Mouse (Mus musculus): ENCODE results near the gene Ltbp2.
A peak's percentile ranks its signal among the peaks of the same experiment; 100 is the strongest.

Gene Ltbp2

DNA sequence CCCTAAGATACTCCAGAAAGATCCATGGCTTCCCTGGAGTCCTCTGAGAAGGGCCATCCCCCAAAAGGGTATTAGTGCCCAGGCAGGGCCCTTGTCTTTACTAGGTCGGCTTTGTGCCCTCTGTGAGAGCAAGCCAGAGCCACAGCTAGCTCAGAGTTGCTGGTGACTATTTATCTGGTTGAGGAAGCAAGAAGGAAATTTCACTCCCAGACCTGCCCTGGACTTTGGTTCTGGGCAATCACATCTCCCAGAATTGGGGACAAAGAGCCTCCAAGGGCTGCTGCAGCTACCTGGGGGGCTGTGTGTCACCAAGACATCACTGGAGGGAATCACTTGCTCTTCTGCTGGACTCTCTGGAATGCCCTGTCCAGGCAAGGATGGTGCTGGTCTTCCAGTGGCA, 70.3 kb downstream of the Ltbp2 start:
- no peak for DNase-seq (ENCODE audit: inconsistent ontology term)

GRCm38 (mm10) chr12:84805228-84805842, 71.0 kb downstream of the Ltbp2 start:
- DNase-seq (ENCODE audit: inconsistent ontology term) = peak; percentile 35

DNA sequence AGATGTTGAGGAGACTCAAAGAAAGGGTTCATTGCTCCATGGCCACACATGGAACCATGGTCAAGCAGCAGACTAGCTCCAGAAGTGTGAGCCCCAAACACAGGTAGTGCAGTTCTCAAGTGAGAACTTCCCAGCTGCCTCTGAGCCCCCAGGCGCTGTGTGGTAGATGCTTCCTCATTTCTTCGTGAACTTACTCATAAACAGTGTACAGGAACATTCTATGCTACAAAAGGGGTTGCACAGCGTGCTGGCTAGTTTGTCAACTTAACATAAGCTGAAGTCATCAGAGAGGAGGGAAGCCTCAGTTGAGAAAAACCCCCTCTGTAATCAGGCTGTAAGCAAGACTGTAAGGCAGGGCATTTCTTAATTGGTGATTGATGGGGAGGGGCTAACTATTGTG, 73.7 kb downstream of the Ltbp2 start:
- DNase-seq (ENCODE audit: inconsistent ontology term) = no peak

- DNase-seq (ENCODE audit: inconsistent ontology term) = peak; percentile 19
Observed at GRCm38 (mm10) chr12:84801532-84802110, 74.7 kb downstream of the Ltbp2 start.

DNA sequence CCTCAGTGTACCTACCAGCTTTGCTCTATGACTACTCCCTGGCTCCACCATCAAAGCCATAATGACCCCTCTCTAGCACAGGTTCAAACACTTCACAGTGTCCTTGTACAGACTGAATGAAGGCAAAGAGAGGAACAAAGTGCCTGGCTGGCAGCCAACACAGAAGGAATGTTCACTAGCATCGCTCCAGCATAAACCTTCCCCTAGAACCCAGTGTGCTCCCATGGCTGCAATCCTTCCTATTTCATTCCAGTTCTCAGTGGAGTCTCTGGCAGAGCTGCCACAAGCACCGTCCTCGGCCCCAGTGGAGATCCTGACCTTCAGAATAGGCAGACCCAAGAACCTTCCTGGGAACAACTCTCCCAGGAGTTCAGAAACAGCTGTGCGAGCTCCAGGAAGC, 75.9 kb downstream of the Ltbp2 start:
- DNase-seq (ENCODE audit: inconsistent ontology term) = no peak

GRCm38 (mm10) chr12:84799086-84799485, 77.2 kb downstream of the Ltbp2 start:
- no peak for DNase-seq (ENCODE audit: inconsistent ontology term)

- DNase-seq (ENCODE audit: inconsistent ontology term) = no peak
Observed at GRCm38 (mm10) chr12:84794647-84795046, 81.7 kb downstream of the Ltbp2 start.

- no peak for DNase-seq (ENCODE audit: inconsistent ontology term)
Observed at GRCm38 (mm10) chr12:84792629-84793028, 83.7 kb downstream of the Ltbp2 start.

DNA sequence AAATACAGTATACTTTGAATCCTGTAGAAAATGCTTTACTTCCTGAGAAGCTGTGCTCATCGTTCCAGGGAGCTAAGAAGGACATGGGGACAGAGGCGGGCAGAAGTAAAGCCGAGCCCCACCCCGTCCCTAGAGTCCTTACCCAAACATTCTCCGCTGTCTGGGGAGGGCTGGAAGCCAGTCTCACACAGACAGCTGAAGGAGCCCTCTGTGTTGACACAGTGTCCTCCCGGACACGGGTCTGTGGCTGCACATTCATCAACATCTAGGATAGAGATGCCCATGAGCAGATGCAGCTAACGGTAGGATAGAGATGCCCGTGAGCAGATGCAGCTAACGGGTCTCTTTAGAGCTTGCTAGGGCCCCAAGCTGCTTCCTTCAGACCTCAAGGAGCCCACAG, 85.5 kb downstream of the Ltbp2 start:
- DNase-seq (ENCODE audit: inconsistent ontology term) = no peak

- DNase-seq (ENCODE audit: inconsistent ontology term) = no peak
Observed at GRCm38 (mm10) chr12:84786091-84786490, 90.2 kb downstream of the Ltbp2 start.

DNA sequence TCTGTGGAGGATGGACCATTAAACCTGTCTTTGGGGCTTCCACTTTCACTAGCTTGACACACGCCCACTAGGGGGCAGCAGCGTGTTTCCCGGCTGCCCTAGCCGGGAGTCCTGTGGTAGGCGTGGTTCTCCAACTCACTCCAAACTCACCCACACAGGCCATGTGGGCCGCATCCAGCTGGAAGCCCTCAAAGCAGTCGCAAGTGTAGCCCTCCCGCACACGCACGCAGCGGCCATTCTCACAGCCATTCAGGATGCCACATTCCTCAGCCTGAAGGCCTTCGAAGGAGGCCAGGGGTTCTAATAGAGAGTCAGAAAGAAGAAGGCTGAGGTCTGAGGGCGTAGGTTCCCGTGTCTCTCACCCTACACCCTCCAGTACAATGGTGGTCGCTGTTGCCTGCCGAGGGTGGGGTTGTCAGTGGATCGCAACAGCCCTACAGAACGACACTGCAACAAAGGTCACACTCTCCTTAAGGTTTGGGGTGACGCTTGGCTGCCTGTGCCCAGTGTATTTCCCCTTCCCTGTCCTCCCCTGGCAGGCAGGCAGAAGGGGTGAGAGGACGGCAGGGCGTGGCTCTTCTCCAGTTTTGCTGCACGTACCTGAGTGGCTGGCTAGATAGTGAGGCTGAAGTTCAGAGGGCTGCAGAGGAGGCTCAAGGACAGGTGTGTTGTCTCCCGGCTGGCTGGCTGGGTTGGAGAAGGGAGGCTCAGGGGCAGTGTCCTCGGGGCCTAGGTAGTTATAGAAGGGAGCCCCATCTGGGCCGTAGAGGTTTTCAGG, 91.5 kb downstream of the Ltbp2 start:
- peak; percentile 81 for DNase-seq (ENCODE audit: inconsistent ontology term)

DNA sequence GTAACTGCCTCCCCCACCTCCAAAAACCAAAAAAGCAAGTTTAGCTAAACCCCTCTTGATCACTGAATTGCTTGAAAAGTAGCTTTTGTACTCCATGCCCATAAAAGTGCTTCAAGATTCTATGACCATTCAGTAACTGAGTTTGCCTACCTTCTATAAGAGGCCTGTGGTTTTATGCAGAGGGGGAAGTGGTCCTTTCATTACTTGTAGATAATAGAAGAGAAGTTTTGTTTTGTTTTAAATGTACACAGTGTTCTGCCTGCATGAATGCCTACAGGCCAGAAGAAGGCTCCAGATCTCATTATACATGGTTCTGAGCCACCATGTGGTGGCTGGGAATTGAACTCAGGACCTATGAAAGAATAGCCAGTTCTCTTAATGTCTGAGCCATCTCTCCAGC, 100.1 kb downstream of the Ltbp2 start:
- no peak for DNase-seq (ENCODE audit: inconsistent ontology term)

- DNase-seq (ENCODE audit: inconsistent ontology term) = peak; percentile 25
Observed at GRCm38 (mm10) chr12:84774376-84774775, 102.0 kb downstream of the Ltbp2 start.

DNA sequence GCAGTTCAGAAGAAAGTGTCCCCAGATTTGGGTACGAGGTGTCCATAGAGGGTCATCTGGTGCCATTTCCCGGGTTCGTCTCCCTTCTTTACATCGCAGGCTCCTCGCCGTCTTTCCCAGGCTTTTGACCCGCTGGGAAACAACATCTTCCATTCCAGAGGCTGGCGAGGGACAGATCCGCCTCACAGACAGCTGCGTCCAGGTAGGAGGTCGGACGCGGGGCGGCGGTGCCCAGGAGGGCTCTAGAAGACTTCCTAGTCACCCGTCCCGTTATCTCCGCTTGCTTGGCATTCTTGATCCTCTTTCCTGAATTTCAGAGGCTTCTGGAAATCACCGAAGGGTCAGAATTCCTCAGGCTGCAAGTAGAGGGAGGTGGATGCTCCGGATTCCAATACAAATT, 102.9 kb downstream of the Ltbp2 start:
- no peak for DNase-seq (ENCODE audit: inconsistent ontology term)

DNA sequence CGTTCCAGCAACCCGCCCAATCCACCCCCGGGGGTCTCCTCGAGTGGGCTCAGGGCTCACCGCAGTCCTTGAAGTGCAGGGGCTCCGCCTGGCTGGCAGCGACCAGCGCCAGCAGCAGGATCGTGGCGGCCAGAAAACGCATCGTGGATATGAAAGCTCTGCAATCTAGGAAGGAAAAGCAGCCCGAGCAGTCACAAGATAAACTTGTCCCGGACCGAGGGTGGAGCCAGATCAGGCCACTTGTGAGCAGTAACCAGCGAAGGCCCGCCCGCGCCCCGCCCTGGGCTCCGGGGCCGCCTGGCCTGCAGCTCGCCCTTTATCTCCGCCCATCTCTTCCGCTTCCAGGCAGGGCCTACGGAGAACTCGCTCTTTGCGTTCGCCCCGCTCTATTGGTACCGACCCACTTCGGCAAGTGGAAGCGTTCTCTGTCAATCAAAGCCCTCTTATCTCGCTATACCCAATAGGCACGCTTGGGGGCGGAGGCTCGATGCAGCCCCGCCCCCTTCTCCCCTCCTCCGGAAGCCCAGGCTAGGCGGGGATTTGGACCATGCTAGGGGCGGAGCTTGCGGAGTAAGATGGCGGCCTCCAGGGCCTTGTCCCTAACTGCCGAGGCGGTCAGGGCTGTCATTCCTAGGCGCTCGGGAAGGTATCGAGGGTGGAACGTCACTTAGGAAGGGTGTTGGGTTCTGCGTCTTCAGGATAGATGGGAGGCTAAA, 103.4 kb downstream of the Ltbp2 start, which contains the start of the genes Npc2 and Isca2:
Gene Npc2, minus strand, starts transcription at position 427 of the 716 bp plus-strand sequence.
Gene Isca2, plus strand, starts transcription at position 526 of the 716 bp plus-strand sequence.
- DNase-seq (ENCODE audit: inconsistent ontology term) = peak; percentile 99

DNA sequence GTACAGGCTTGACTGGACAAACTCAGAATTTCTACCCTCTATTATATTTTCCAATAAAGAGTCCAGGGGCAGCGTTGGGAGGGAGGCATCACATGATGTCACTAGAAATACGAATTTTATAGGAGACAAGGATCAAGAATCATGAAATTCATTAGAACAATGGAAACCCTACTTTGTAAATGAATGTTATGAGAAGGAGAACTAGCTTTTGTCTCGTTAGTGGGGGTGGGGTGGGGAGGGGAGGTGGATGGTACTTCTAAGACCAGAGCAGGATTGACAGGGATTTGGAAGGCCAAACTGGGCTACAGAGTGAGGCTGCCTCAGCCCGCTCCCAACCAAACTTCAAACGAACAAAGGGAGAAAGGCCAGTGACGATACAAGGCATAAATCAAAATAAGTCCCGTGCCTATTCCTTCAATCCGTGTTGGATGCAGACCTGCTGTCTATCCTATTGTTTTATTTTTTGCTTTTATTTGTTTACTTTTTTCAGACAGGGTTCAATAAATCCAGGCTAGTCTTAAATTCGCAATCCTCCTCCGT, 104.3 kb downstream of the Ltbp2 start:
- no peak for DNase-seq (ENCODE audit: inconsistent ontology term)

DNA sequence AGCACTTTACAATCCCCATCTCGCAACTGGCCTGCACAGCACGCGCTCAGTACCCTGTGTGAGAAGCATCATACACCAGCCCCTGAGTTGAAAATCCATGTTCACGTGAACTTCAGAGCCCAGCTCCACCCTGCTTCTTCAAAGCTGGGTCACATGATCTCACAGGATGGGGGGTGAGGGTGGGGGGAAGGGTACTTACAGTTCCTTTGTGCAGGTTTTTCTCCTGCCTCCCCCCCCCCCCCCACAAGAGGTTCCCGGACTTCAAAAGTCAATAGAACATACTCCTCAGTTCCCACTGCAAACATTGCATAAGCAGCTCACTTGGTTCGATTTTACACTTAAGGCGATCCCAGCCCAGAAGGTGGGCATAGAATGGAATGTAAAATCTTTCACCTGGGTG, 106.7 kb downstream of the Ltbp2 start:
- no peak for DNase-seq (ENCODE audit: inconsistent ontology term)

- no peak for DNase-seq (ENCODE audit: inconsistent ontology term)
Observed at GRCm38 (mm10) chr12:84767510-84767909, 108.8 kb downstream of the Ltbp2 start.

- no peak for DNase-seq (ENCODE audit: inconsistent ontology term)
Observed at GRCm38 (mm10) chr12:84766113-84766735, 110.1 kb downstream of the Ltbp2 start.

- DNase-seq (ENCODE audit: inconsistent ontology term) = no peak
Observed at GRCm38 (mm10) chr12:84765506-84765905, 110.8 kb downstream of the Ltbp2 start.

- DNase-seq (ENCODE audit: inconsistent ontology term) = no peak
Observed at GRCm38 (mm10) chr12:84764756-84765155, 111.6 kb downstream of the Ltbp2 start.

Data from Muller cell, postnatal 12 days (primary cell).